Mouse (Mus musculus): ENCODE measurements around the gene Psapl1. TPM values are rescaled to one million over a fixed set of nuclear protein-coding genes. Genes with fewer than 3 reads are reported as not detected.

Gene Psapl1
- total and polyA plus RNA-seq, 2 experiments from 2014 or later: not detected

DNA sequence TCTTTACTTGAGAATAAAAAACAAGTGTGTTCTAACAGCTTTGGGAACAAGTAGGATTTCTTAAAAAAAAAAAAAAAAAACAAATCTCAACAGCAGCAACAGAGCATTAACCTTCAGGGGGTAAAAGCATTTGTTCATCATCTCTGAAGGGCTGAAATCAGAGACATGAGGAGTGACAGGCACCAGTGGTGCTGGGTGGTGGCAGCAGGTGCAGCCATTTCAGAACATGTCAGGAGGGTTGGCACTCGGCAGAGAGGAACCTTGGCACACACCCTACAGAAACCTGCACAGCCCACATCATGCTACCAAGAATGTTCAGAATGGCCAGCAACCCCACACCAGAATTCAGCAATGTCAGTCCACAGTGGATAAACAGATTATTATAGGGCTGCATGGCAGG, 4.3 kb upstream of the Psapl1 start:
- Histone ChIP-seq H3K9me3 (ENCODE audit: low read length) (no peaks in the 10 kb centered on the region), H3K36me3 (ENCODE audit: insufficient read depth, low read length) (no peaks in the 10 kb centered on the region), H3K9ac (replicated peaks; ENCODE audit: low read length) (no peak overlapping the region), H3K27me3 (ENCODE audit: insufficient read depth, low read length) (no peaks in the 10 kb centered on the region), H3K4me1 (ENCODE audit: insufficient read depth, low read length) (peaks cover 6% of the 10 kb centered on the region), H3K4me3 (ENCODE audit: low read length) (no peak overlapping the region), H3K4me2 (ENCODE audit: low read depth, low read length) (no peak overlapping the region), H3K27ac (no peak overlapping the region)
- WGBS: 42% methylated on average over 1 of the region's 1 CpGs
- ATAC-seq: no peak
- no peak for DNase-seq (ENCODE audit: low spot score)
- no peak for TF ChIP-seq CTCF (IDR thresholded peaks at IDR 0.05; ENCODE audit: low read depth)

DNA sequence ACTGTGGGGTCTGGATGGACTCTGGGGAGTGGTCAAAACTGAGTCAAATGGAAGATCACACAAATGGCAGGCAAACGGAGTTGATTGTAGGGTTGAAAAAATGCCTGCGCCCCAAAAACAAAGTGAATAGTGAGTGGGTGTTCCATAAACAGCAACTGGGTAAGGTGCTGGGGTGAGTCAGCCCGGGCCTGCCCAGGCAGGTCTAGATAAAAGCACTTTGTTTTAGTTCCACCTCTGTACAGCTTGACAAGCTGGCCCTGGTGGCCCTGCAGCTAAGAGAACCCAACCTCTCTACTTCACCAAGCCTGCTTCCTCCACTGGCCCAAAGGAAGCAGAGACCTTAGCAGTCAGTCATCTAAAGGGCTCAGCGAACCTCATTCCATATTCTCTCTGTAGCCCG, 1.0 kb upstream of the Psapl1 start:
- Histone ChIP-seq H3K9me3 (ENCODE audit: low read length) (no peaks in the 10 kb centered on the region), H3K4me3 (ENCODE audit: low read length) (no peak overlapping the region), H3K9ac (replicated peaks; ENCODE audit: low read length) (no peak overlapping the region), H3K27me3 (ENCODE audit: insufficient read depth, low read length) (no peaks in the 10 kb centered on the region), H3K4me2 (ENCODE audit: low read depth, low read length) (no peak overlapping the region), H3K4me1 (ENCODE audit: insufficient read depth, low read length) (no peaks in the 10 kb centered on the region), H3K36me3 (ENCODE audit: insufficient read depth, low read length) (no peaks in the 10 kb centered on the region), H3K27ac (no peak overlapping the region)
- TF ChIP-seq CTCF (IDR thresholded peaks at IDR 0.05; ENCODE audit: low read depth): no peak
- ATAC-seq: no peak
- WGBS: 82% methylated on average over 5 of the region's 5 CpGs
- no peak for DNase-seq (ENCODE audit: low spot score)

DNA sequence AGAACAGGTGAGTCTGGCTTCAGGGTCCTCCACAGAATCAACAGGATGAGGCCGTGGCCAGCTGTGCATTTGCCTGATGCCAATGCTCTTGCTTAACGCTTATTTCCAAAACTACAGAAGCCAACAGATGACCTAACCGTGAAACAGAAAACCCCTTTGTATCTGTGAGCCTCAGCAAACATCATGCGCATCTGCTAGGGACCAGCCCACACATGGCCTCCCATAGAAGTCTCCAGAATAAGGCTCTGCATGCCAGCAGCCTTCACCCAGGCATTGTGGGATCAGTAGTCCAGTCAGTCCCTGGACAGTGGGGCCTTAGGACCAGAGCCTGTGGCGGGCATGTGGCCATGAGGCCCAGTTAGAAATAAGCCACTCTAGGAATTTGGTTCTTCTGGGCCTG, 400 bp upstream of the Psapl1 start:
- DNase-seq (ENCODE audit: low spot score) (peak; percentile 22), ATAC-seq (peak; percentile 60)
- no peak for TF ChIP-seq CTCF (IDR thresholded peaks at IDR 0.05; ENCODE audit: low read depth)
- WGBS: 80% methylated on average over 5 of the region's 5 CpGs
- no peaks in the 10 kb centered on the region for H3K4me1 ChIP-seq (ENCODE audit: insufficient read depth, low read length)
- H3K4me2 ChIP-seq (ENCODE audit: low read depth, low read length): no peak overlapping the region
- H3K27ac ChIP-seq: no peak overlapping the region
- no peak overlapping the region for H3K4me3 ChIP-seq (ENCODE audit: low read length)
- H3K27me3 ChIP-seq (ENCODE audit: insufficient read depth, low read length): no peaks in the 10 kb centered on the region
- no peaks in the 10 kb centered on the region for H3K36me3 ChIP-seq (ENCODE audit: insufficient read depth, low read length)
- no peaks in the 10 kb centered on the region for H3K9me3 ChIP-seq (ENCODE audit: low read length)
- H3K9ac ChIP-seq (replicated peaks; ENCODE audit: low read length): no peak overlapping the region

DNA sequence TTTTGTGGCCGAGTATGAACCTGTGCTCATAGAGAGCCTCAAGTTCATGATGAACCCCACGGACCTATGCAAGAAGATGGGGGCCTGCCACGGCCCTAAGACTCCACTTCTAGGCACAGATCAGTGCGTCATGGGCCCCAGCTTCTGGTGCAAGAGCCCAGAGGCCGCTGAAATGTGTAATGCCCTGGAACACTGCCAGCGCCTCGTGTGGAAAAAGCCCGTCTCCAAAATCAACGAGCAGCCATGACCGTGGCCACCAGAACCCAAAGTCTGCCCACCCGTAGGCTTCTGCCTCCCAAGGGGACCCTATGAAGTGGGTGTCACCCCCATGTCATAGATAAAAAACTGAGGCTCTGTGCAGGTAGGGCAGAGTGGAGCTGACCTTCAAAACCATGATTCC, 1.6 kb downstream of the Psapl1 start:
- H3K27ac ChIP-seq: no peak overlapping the region
- WGBS: 73% methylated on average over 11 of the region's 11 CpGs
- no peak overlapping the region for H3K9ac ChIP-seq (replicated peaks; ENCODE audit: low read length)
- no peak overlapping the region for H3K4me3 ChIP-seq (ENCODE audit: low read length)
- ATAC-seq: no peak
- no peaks in the 10 kb centered on the region for H3K27me3 ChIP-seq (ENCODE audit: insufficient read depth, low read length)
- no peak overlapping the region for H3K4me2 ChIP-seq (ENCODE audit: low read depth, low read length)
- TF ChIP-seq CTCF (IDR thresholded peaks at IDR 0.05; ENCODE audit: low read depth): no peak
- H3K9me3 ChIP-seq (ENCODE audit: low read length): no peaks in the 10 kb centered on the region
- no peaks in the 10 kb centered on the region for H3K36me3 ChIP-seq (ENCODE audit: insufficient read depth, low read length)
- no peak for DNase-seq (ENCODE audit: low spot score)
- H3K4me1 ChIP-seq (ENCODE audit: insufficient read depth, low read length): no peaks in the 10 kb centered on the region

DNA sequence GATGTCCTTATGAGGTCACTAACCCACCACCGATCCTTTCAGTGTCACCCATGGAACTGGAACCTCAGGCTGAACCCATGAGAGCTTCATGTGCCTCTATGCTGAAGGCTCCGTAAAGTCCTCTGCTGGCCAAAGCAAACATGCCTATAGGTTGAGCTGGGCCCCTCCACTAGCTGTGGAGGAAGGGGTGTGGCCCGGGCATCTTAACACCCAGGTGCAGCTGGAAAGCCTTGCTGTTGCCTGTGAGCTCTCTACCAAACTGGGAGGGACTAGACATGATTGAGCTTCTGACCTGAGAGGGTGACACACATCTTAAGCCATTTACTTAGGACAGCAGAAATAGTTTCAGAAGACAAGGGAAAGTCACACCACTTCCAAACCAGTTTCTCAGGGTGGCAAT, 5.0 kb downstream of the Psapl1 start:
- Histone ChIP-seq H3K4me2 (ENCODE audit: low read depth, low read length) (no peak overlapping the region), H3K27ac (no peak overlapping the region), H3K36me3 (ENCODE audit: insufficient read depth, low read length) (no peaks in the 10 kb centered on the region), H3K4me3 (ENCODE audit: low read length) (no peak overlapping the region), H3K9ac (replicated peaks; ENCODE audit: low read length) (no peak overlapping the region), H3K4me1 (ENCODE audit: insufficient read depth, low read length) (no peaks in the 10 kb centered on the region; the same call in none of the 2 replicates), H3K27me3 (ENCODE audit: insufficient read depth, low read length) (no peaks in the 10 kb centered on the region), H3K9me3 (ENCODE audit: low read length) (no peaks in the 10 kb centered on the region)
- ATAC-seq: no peak
- no peak for TF ChIP-seq CTCF (IDR thresholded peaks at IDR 0.05; ENCODE audit: low read depth)
- 89% methylated on average over 3 of the region's 3 CpGs for WGBS
- no peak for DNase-seq (ENCODE audit: low spot score)

DNA sequence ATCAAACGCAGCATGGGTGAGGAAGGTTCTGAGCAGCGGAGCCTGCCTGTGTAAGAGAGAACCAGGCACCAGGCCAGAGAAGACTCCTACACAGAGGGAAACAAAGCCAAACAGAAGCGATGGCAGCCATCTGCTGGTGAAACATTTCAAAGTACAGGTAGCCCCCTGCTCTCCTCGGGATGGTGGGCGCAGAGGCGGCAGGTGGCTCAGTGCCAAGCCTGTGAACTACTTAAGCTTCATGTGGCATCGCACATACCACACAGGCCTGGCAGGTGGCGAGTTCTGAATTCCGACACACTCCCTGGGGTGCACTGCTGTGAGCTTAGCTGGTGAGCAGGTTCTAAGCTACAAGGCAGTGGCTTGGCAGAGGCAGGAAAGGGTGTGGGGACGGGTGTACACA, 9.5 kb downstream of the Psapl1 start:
- H3K9ac ChIP-seq (replicated peaks; ENCODE audit: low read length): no peak overlapping the region
- no peak overlapping the region for H3K4me2 ChIP-seq (ENCODE audit: low read depth, low read length)
- H3K4me1 ChIP-seq (ENCODE audit: insufficient read depth, low read length): no peaks in the 10 kb centered on the region; the same call in none of the 2 replicates
- H3K36me3 ChIP-seq (ENCODE audit: insufficient read depth, low read length): no peaks in the 10 kb centered on the region
- H3K27me3 ChIP-seq (ENCODE audit: insufficient read depth, low read length): no peaks in the 10 kb centered on the region
- peak; percentile 47 for TF ChIP-seq CTCF (IDR thresholded peaks at IDR 0.05; ENCODE audit: low read depth)
- no peak overlapping the region for H3K27ac ChIP-seq
- H3K9me3 ChIP-seq (ENCODE audit: low read length): no peaks in the 10 kb centered on the region
- DNase-seq (ENCODE audit: low spot score): peak; percentile 70
- 45% methylated on average over 10 of the region's 10 CpGs for WGBS
- ATAC-seq: peak; percentile 55; the same call in 1 of the 2 replicates
- H3K4me3 ChIP-seq (ENCODE audit: low read length): no peak overlapping the region

DNA sequence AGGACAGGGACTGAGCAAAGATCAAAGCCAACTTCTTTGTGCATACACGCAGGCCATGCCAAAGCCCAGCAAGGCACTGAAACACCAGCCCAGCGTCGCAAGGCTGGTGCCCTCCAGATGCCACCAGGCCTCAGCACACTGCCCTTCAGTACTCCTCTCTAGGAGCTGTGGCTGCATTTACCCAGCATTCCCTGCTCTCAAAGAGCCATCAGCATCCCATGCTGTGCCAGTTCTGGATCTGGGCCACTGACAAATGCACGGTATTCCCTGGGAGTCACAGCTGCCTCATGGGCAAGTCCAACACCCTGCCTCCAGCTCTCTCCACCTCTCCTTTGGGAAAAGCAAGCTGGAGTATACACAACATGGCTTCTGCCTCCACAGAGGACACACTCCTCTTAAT, 16.3 kb downstream of the Psapl1 start:
- peak; percentile 46 for ATAC-seq
- 54% methylated on average over 4 of the region's 4 CpGs for WGBS
- TF ChIP-seq CTCF (IDR thresholded peaks at IDR 0.05; ENCODE audit: low read depth): no peak

More for the DNA sequence above, 16.3 kb downstream of the Psapl1 start:
- no peaks in the 10 kb centered on the region for H3K27me3 ChIP-seq (ENCODE audit: insufficient read depth, low read length)
- peak; percentile 40 for DNase-seq (ENCODE audit: low spot score)
- no peaks in the 10 kb centered on the region for H3K36me3 ChIP-seq (ENCODE audit: insufficient read depth, low read length)
- H3K4me3 ChIP-seq (ENCODE audit: low read length): no peak overlapping the region
- H3K4me1 ChIP-seq (ENCODE audit: insufficient read depth, low read length): no peaks in the 10 kb centered on the region
- no peak overlapping the region for H3K4me2 ChIP-seq (ENCODE audit: low read depth, low read length)
- H3K9ac ChIP-seq (replicated peaks; ENCODE audit: low read length): no peak overlapping the region
- no peak overlapping the region for H3K27ac ChIP-seq
- no peaks in the 10 kb centered on the region for H3K9me3 ChIP-seq (ENCODE audit: low read length)
